Mouse (Mus musculus): Measurements from ENCODE around the gene Abcd4.

DNA sequence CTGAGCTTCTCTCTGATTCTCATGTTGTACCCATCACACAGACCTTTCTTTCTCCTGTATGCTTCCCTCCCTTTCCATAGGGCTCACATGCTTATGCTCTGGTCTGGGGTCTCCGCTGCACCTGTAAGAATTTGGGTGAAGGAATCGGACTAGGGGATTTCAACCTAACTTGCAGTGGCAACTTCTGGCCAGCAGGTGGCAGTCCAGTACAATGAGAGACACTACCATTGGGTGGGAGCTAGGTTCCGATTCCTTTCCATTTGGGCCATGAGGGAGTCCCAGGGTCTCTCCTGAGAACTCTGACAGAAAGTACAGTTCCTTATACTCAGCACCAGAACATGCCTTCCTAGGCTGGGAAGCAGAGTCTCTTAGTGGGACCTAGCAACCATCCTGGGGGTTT is 36.7 kb upstream of the Abcd4 start:
- no peak for TF ChIP-seq TAL1 (conservative IDR thresholded peaks at IDR 0.05; ENCODE audit: low read depth, low read length)
- TF ChIP-seq GATA1 (IDR thresholded peaks at IDR 0.05; ENCODE audit: borderline replicate concordance, low read length): no peak
- peak; percentile 96 for TF ChIP-seq CTCF (IDR thresholded peaks at IDR 0.05; ENCODE audit: low read depth, low read length)
- TF ChIP-seq POLR2AphosphoS5 (IDR thresholded peaks at IDR 0.05; ENCODE audit: insufficient replicate concordance, low read depth, low read length): no peak
- no peak for TF ChIP-seq GATA2 (IDR thresholded peaks at IDR 0.05; ENCODE audit: borderline replicate concordance, low read depth, low read length)
